Mouse (Mus musculus): ENCODE results near the gene Ttll11.

The Ttll11 gene

GRCm38 (mm10) chr2:35852164-35852509 lies 127.6 kb downstream of the Ttll11 start:
- no peak for DNase-seq (ENCODE audit: low spot score)

GRCm38 (mm10) chr2:35851420-35852163 lies 128.1 kb downstream of the Ttll11 start:
- no peak for DNase-seq (ENCODE audit: low spot score)

GRCm38 (mm10) chr2:35849632-35850230 lies 130.0 kb downstream of the Ttll11 start:
- DNase-seq (ENCODE audit: low spot score): no peak

DNA sequence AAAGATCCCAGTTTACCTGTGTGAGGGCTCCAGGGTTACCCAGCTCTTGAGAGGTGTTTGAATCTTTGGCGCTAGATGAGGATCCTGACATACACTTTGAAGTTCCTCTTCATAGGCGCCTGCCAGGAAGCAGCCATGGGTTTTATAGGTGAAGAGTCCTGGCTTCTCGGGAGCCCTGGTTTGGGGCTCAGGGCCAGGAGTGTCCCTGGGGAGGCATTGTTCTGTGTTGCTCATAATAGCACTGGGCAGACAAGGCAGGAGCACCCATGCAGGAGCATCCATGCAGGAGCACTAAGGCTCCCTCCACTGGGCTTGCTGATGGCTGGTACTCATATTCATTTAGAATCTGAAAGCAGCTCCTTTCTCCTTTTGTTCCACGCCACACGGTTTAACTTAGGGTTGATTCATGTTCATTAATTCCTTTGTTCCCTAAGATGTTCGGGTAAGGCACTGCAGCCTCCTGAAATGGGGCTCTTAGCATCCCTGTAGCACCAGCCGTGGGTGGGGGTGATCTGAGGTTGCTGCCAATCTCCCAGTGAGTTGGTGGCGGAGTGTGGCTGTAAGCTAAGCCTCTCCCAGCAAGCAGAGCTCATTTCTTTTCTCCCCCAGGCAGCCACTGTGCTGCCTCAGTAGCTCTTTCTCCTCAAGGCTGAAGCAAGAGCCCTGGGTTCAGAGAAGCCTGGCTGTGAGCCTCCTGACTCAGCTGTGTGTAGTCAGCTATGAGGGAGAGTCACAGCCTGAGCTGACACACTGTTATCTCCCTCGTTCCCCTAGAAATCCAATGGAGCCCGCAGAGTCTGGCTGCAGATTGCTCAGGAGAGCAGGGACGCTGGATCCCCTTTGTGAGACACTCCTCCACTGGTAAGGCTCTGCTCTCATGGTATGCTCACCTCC lies 133.9 kb downstream of the Ttll11 start:
- DNase-seq (ENCODE audit: low spot score): no peak

DNA sequence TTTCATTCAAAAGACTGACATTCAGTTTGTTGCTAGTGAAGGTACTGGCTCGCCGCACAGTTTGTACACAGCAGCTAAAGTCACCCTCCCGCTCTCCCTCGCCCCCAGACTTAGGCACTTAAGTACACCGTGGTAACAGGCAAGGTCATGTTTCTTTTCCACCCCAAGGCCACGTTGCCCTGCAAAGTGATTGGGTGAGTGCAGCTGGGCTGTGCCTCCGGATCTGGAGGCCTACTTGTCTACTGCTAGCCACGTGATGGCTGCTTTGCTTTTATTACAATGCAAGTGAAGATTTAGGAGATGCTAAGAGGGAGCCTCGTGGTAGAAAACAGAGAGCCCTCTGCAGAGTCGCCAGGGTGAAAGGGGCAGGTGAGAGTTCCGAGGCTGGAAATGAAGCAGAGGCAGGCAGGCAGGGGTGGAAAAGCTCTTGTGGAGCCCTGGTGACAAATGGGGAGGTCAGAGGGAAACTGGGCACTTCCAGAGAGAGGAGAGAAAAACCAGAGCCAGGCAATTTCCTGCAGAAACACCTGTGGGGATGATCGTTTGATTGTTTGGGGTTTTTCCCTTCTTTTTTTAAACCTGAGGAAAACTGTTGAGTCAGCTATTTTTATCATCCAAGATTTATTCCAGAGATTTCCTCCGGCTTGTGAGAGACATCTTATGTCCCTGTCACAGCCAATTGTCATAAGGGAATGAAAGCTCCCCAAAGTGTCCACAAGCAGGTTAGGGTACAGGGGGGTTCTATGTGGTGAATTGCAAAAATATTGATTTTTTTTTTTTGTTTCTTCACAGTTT lies 135.6 kb downstream of the Ttll11 start:
- DNase-seq (ENCODE audit: low spot score): peak; percentile 19

GRCm38 (mm10) chr2:35842780-35843474 lies 136.8 kb downstream of the Ttll11 start:
- DNase-seq (ENCODE audit: low spot score): no peak

DNA sequence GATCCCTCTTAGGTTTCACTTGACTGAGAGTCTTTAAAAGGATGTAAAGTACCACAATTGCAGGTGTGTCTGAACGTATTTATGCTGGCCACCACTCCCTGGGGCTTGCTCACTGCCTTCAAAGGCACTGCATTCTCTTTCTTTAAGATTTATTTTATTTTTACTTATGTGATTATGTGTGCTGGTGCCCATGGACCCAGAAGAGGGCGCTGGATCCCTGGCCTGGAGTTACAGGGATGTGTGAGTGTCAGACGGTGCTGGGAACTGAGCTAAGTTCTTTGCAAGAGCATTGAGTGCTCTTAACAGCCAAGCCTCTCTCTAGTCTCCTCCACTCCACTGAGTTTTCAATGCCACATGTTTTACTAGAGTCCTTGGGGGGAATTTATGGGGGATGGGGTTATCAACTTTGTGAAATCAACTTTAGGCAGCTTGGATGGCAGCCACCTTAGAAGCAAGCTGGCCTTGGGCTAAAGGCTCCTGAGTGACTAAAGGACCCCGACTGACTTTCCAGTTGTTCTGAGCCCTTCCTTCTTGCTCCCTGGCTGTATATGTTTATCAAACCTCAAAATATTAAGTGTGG lies 137.8 kb downstream of the Ttll11 start:
- DNase-seq (ENCODE audit: low spot score): no peak

GRCm38 (mm10) chr2:35840956-35841816 lies 138.5 kb downstream of the Ttll11 start:
- no peak for DNase-seq (ENCODE audit: low spot score)

GRCm38 (mm10) chr2:35838751-35839479 lies 140.8 kb downstream of the Ttll11 start:
- DNase-seq (ENCODE audit: low spot score): no peak

GRCm38 (mm10) chr2:35834198-35834913 lies 145.4 kb downstream of the Ttll11 start:
- no peak for DNase-seq (ENCODE audit: low spot score)

GRCm38 (mm10) chr2:35833546-35833945 lies 146.2 kb downstream of the Ttll11 start:
- no peak for DNase-seq (ENCODE audit: low spot score)

DNA sequence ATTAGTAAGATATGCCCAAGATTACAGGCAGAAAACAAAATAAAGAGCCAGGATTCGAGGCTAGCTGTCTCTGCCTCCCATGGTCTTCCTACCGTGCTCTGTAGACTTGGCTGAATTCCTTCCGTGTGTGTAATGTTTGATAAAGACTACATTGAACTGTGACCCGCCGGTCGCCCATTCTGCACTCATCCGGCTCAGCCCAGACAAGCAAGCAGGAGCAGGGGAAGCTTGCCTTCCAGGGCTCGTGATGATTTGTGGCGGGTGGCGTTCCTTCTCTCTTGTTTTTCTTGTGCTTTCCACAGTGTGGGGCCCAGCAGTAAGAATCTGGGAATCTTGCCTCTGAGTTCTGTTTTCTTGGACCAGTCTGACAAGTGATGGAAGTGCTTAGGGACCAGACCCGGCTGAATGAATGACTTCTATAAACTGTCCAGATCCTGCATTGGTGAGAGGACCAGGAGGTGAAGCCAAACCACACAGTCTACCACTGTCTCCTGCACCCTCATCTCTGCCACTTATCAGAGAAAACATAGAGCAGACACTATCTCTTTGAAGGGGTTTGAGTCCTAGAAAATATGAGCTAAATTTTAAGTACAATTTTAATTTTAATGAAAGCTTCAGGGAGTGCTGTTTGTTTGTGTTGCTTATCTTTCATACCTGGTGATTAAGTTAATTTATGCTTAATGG lies 146.8 kb downstream of the Ttll11 start:
- peak; percentile 12 for DNase-seq (ENCODE audit: low spot score)

GRCm38 (mm10) chr2:35831904-35832581 lies 147.7 kb downstream of the Ttll11 start:
- no peak for DNase-seq (ENCODE audit: low spot score)

GRCm38 (mm10) chr2:35830966-35831903 lies 148.5 kb downstream of the Ttll11 start:
- no peak for DNase-seq (ENCODE audit: low spot score)

DNA sequence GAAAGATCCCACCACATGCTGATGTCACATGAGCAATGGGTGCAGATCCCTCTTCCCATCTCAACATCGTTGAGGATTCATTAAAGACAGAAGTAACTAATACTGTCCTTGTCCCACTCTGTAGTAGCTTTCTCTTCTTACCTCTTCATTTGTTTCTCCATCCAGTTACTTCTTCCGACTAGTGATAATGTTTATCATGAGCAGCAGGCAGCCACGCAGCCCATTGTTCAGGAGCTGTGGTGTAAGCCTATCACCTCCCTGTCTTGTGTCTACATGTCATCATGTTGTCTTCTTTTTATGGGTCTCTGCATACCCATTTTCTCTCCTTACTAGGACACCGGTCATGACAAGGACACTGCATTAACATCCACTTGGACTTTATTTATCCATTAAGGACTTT lies 150.6 kb downstream of the Ttll11 start:
- no peak for DNase-seq (ENCODE audit: low spot score)

DNA sequence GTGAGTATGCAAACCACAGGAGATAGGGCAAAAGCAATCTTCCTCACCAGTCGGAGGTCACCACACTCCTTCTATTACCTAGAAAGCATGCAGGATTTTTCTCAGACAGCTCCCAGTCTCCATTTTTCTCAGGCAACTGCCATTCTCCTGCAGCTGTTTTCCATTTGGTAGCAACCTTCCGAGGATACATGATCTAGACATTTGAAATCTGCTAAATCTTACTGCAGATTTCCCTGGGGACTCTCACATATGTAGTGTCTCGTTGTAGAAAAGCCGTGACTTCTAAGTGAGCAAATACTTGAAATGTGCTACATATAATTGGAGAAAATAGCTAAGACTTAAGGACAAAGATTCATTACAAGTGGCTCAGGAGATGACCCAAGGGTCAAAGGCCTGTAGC lies 151.8 kb downstream of the Ttll11 start:
- no peak for DNase-seq (ENCODE audit: low spot score)
